Mouse (Mus musculus) heart, postnatal 4 days (tissue): Measurements from ENCODE around the gene Cd200. TPM values are rescaled to one million over a fixed set of nuclear protein-coding genes. Genes with fewer than 3 reads are reported as not detected.
"Not testable (repeated sequence)": the region's sequence is repeated elsewhere in the genome, so short reads cannot be mapped to it uniquely, and the experiment has no call there.

Source experiments
- DNase-seq: peaks from one replicate; pipeline ENCODE4 v3.0.0; 2021
- total RNA-seq, 2 experiments: library from RNA; stranded (reverse); gene quantifications; 2 replicates each; pipeline ENCODE4 v1.2.3; 2021

Gene Cd200
- total RNA-seq, 2 experiments from 2014 or later, result 44.8 to 67.6 TPM

GRCm38 (mm10) chr16:45376812-45377211 is 32.0 kb downstream of the Cd200 start:
- DNase-seq, result no peak

GRCm38 (mm10) chr16:45376294-45376693 is 32.6 kb downstream of the Cd200 start:
- no peak for DNase-seq

GRCm38 (mm10) chr16:45375506-45376225 is 33.2 kb downstream of the Cd200 start:
- DNase-seq, result no peak

- DNase-seq, result no peak
These were observed 34.8 kb downstream of the Cd200 start for GRCm38 (mm10) chr16:45374074-45374473.

GRCm38 (mm10) chr16:45371076-45371475 is 37.8 kb downstream of the Cd200 start:
- no peak for DNase-seq

GRCm38 (mm10) chr16:45369285-45369965 is 39.4 kb downstream of the Cd200 start:
- no peak for DNase-seq

- DNase-seq, result no peak
These were observed 42.7 kb downstream of the Cd200 start for GRCm38 (mm10) chr16:45366111-45366510.

- no peak for DNase-seq
These were observed 43.5 kb downstream of the Cd200 start for GRCm38 (mm10) chr16:45365353-45365752.

- no peak for DNase-seq
These were observed 44.2 kb downstream of the Cd200 start for GRCm38 (mm10) chr16:45364627-45365026.

- DNase-seq, result no peak
These were observed 45.3 kb downstream of the Cd200 start for GRCm38 (mm10) chr16:45363480-45364045.

- no peak for DNase-seq
These were observed 47.4 kb downstream of the Cd200 start for GRCm38 (mm10) chr16:45361450-45361849.

GRCm38 (mm10) chr16:45358441-45358840 is 50.4 kb downstream of the Cd200 start:
- not testable (repeated sequence) for DNase-seq

GRCm38 (mm10) chr16:45357134-45357533 is 51.7 kb downstream of the Cd200 start:
- DNase-seq, result no peak

- no peak for DNase-seq
These were observed 56.0 kb downstream of the Cd200 start for GRCm38 (mm10) chr16:45352875-45353274.

- no peak for DNase-seq
These were observed 58.1 kb downstream of the Cd200 start for GRCm38 (mm10) chr16:45350767-45351166.

- DNase-seq, result peak; percentile 24
These were observed 59.1 kb downstream of the Cd200 start for GRCm38 (mm10) chr16:45349523-45350298.

GRCm38 (mm10) chr16:45348238-45348637 is 60.6 kb downstream of the Cd200 start:
- DNase-seq, result not testable (repeated sequence)

GRCm38 (mm10) chr16:45346930-45347387 is 61.9 kb downstream of the Cd200 start:
- no peak for DNase-seq

- no peak for DNase-seq
These were observed 62.5 kb downstream of the Cd200 start for GRCm38 (mm10) chr16:45346367-45346766.

- DNase-seq, result no peak
These were observed 64.0 kb downstream of the Cd200 start for GRCm38 (mm10) chr16:45344879-45345278.

- no peak for DNase-seq
These were observed 72.4 kb downstream of the Cd200 start for GRCm38 (mm10) chr16:45336478-45336877.

- no peak for DNase-seq
These were observed 74.0 kb downstream of the Cd200 start for GRCm38 (mm10) chr16:45334891-45335290.

GRCm38 (mm10) chr16:45334376-45334765 is 74.5 kb downstream of the Cd200 start:
- no peak for DNase-seq
